ENCODE assay signal across 15 mouse cellular contexts in genomic region chr9:70277529-70277982, GRCm38 (mm10).
DNase-seq lines count a peak whose midpoint lies in the region; ATAC-seq and TF ChIP-seq lines count a peak whose summit lies in the region.
"Had no signal": no experiment of that assay in that cellular context is flagged by ENCODE, and none has a peak within 500 bp of the region (broad histone marks: within the 10 kb centered on the region; RNA-seq: fewer than 3 reads in every experiment).

No protein-coding gene starts in this region.

- no peaks in the 10 kb centered on the region for H3K36me3 ChIP-seq in E14TG2a.4 (ENCODE audit: insufficient read depth, low read length)
- no peaks in the 10 kb centered on the region for H3K36me3 ChIP-seq in liver, embryonic 15.5 days (replicated peaks)
- H3K36me3 ChIP-seq: forebrain, embryonic 10.5 days; heart, embryonic 15.5 days; hindbrain, embryonic 12.5 days; neural tube, embryonic 13.5 days had no signal

- peaks cover 68% of the 10 kb centered on the region for H3K4me1 ChIP-seq in E14TG2a.4 (replicated peaks; ENCODE audit: low read depth, low read length)
- H3K4me1 ChIP-seq in liver, embryonic 15.5 days (replicated peaks) = no peaks in the 10 kb centered on the region
- H3K4me1 ChIP-seq: forebrain, embryonic 10.5 days; heart, embryonic 15.5 days; hindbrain, embryonic 12.5 days; neural tube, embryonic 13.5 days had no signal

- peak; percentile 89 for DNase-seq in R1 (ENCODE audit: low read depth, low spot score)
- peak; percentile 33 for DNase-seq in kidney, postnatal 10 days
- no peak for DNase-seq in ovary, postnatal 36 days (ENCODE audit: low spot score)
- DNase-seq in frontal cortex, postnatal 14 days (ENCODE audit: low spot score in 2 of 2) = no peak
- no peak for DNase-seq in gastrocnemius, adult 18-20 months (ENCODE audit: low spot score)
- DNase-seq in adrenal gland, postnatal 10 days = no peak
- DNase-seq: cerebellum, adult 8-10 months; lung, postnatal 14 days; right cerebral cortex, postnatal 4 days had no signal

- no peak overlapping the region for H3K9ac ChIP-seq in liver, embryonic 15.5 days
- H3K9ac ChIP-seq: heart, embryonic 15.5 days; hindbrain, embryonic 12.5 days; neural tube, embryonic 13.5 days had no signal

- peak overlapping the region; percentile 72 for H3K27ac ChIP-seq in liver, embryonic 15.5 days (replicated peaks)
- H3K27ac ChIP-seq: forebrain, embryonic 10.5 days; heart, embryonic 15.5 days; hindbrain, embryonic 12.5 days; neural tube, embryonic 13.5 days had no signal

- no peaks in the 10 kb centered on the region for H3K9me3 ChIP-seq in E14TG2a.4 (ENCODE audit: low read length)
- no peaks in the 10 kb centered on the region for H3K9me3 ChIP-seq in liver, embryonic 15.5 days (replicated peaks)
- H3K9me3 ChIP-seq: forebrain, embryonic 10.5 days; heart, embryonic 15.5 days; hindbrain, embryonic 12.5 days; neural tube, embryonic 13.5 days had no signal

- H3K27me3 ChIP-seq in E14TG2a.4 (ENCODE audit: insufficient read depth, low read length) = no peaks in the 10 kb centered on the region
- no peaks in the 10 kb centered on the region for H3K27me3 ChIP-seq in liver, embryonic 15.5 days
- H3K27me3 ChIP-seq: heart, embryonic 15.5 days; hindbrain, embryonic 12.5 days; neural tube, embryonic 13.5 days had no signal

- H3K4me3 ChIP-seq in E14TG2a.4 (replicated peaks; ENCODE audit: low read length) = 0 out of 2 replicates have a peak overlapping the region, but pooled peaks have one; percentile 4
- H3K4me3 ChIP-seq in liver, embryonic 15.5 days (replicated peaks) = no peak overlapping the region
- H3K4me3 ChIP-seq: forebrain, embryonic 10.5 days; heart, embryonic 15.5 days; hindbrain, embryonic 12.5 days; neural tube, embryonic 13.5 days had no signal

- WGBS in liver, embryonic 15.5 days (ENCODE audit: insufficient replicate concordance) = 57% methylated on average over 11 of the region's 11 CpGs

- ATAC-seq in liver, embryonic 15.5 days (ENCODE audit: insufficient read depth) = peak; percentile 63

- peak overlapping the region; percentile 36; the same call in 1 of the 2 replicates for H3K4me2 ChIP-seq in liver, embryonic 15.5 days
- H3K4me2 ChIP-seq: heart, embryonic 15.5 days; hindbrain, embryonic 12.5 days; neural tube, embryonic 13.5 days had no signal

- TF ChIP-seq CTCF in E14TG2a.4 (conservative IDR thresholded peaks at IDR 0.05; ENCODE audit: low read length) = no peak

Comparison
In these comparisons a context has a peak if more than half of its experiments do, and no peak if none do; other contexts are left out.
1. DNase-seq: peak in R1 (single experiment) and kidney, postnatal 10 days (single experiment); none in ovary, postnatal 36 days (single experiment), frontal cortex, postnatal 14 days (0 of 2), gastrocnemius, adult 18-20 months (single experiment) and adrenal gland, postnatal 10 days (single experiment).